Mouse (Mus musculus) cerebellum, adult 2 months (tissue): ENCODE results near the gene Patl2. TPM values are rescaled to one million over a fixed set of nuclear protein-coding genes. Genes with fewer than 3 reads are reported as not detected.

Source experiments
- DNase-seq, 2 experiments: peaks; one replicate each; pipeline ENCODE4 v3.0.0; 2021
- H3K27ac ChIP-seq: fragments of 200-500 bp; 2 replicates; pipeline ENCODE4 v1.5.1; 2012; ENCODE audit warnings: low read length, control low read depth, inconsistent platforms; ENCODE audit not compliant: insufficient read depth
- H3K27me3 ChIP-seq: fragments of 200-500 bp; 2 replicates; pipeline ENCODE4 v1.6.1; 2012; ENCODE audit warnings: inconsistent platforms, mild to moderate bottlenecking, low read length, moderate library complexity; ENCODE audit not compliant: control insufficient read depth, insufficient read depth
- H3K4me1 ChIP-seq: fragments of 200-500 bp; 2 replicates; pipeline ENCODE4 v1.6.1; 2011; ENCODE audit warnings: low read length; ENCODE audit not compliant: control insufficient read depth, insufficient read depth
- H3K4me3 ChIP-seq: fragments of 200-500 bp; replicated peaks from 2 replicates; pipeline ENCODE3; 2011; ENCODE audit warnings: mild to moderate bottlenecking, low read depth, low read length, control low read depth; ENCODE audit not compliant: insufficient read depth
- CTCF ChIP-seq: fragments of 200-500 bp; IDR thresholded peaks from 2 replicates; pipeline ENCODE4 v1.5.1; 2011; ENCODE audit warnings: low read depth, mild to moderate bottlenecking, control low read depth, low read length, moderate library complexity, borderline replicate concordance; ENCODE audit not compliant: insufficient read depth
- POLR2A ChIP-seq: fragments of 200-500 bp; IDR thresholded peaks from 2 replicates; pipeline ENCODE4 v1.6.1; 2011; ENCODE audit warnings: low read length, control low read depth, borderline replicate concordance; ENCODE audit not compliant: insufficient read depth
- WGBS: fragments of 180-500 bp; shearing (Covaris S2); methylation state at CpG from one replicate; pipeline ENCODE4 v1.1.7; 2018; 5-methylcytosine and 5-hydroxymethylcytosine counted together
- polyA plus RNA-seq: library from polyadenylated mRNA; depleted of rRNA; stranded (reverse); fragments of >200 nt; gene quantifications from 2 replicates; pipeline ENCODE4 v1.2.3, GENCODE M21; 2012

The Patl2 gene
- polyA plus RNA-seq, 1 experiment: 0.21 TPM

DNA sequence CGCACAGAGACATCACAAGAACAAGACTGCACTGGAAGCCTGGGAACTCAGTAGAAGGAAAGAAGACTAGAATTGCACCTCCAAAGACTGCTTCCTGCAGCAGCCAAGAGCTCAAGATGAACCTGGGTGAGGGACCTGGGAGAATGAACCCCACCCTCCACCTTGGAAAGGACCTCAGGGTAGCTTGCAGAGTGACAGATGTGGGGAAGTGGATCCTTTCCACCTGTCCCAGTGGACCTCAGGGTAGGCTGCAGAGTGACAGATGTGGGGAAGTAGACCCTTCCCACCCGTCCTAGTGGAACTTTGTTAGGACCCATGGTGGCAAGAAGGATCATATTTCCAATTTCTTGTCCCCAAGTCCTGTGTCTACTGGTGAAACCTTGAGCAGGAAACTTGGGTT lies 30.7 kb downstream of the Patl2 start:
- H3K4me1 ChIP-seq: no peaks in the 10 kb centered on the region
- TF ChIP-seq CTCF (no peak), POLR2A (no peak)
- no peaks in the 10 kb centered on the region for H3K27me3 ChIP-seq
- 86% methylated on average over 2 of the region's 2 CpGs for WGBS
- H3K4me3 ChIP-seq: no peak overlapping the region
- no peak for DNase-seq
- H3K27ac ChIP-seq: no peak overlapping the region

DNA sequence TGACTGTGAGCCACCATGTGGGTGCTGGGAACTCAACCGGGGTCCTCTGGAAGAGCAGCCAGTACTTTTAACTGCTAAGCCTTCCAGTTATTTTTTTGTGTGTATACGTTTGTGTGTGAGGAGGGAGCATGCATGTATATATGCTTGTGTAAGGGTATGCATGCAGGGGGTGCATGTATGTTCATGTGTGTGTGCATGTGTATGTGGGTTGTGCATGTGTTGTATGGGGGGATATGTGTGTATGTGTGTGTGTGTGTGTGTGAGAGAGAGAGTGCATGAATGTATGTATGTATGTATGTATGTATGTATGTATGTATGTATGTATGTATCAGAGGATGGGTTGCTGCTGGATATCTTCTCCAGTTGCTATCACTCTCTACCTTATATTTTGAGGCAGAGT lies 31.5 kb downstream of the Patl2 start:
- WGBS: 95% methylated on average over 2 of the region's 2 CpGs
- H3K27me3 ChIP-seq: no peaks in the 10 kb centered on the region
- no peak overlapping the region for H3K27ac ChIP-seq
- no peak overlapping the region for H3K4me3 ChIP-seq
- TF ChIP-seq POLR2A (no peak), CTCF (no peak)
- no peaks in the 10 kb centered on the region for H3K4me1 ChIP-seq
- DNase-seq: no peak

DNA sequence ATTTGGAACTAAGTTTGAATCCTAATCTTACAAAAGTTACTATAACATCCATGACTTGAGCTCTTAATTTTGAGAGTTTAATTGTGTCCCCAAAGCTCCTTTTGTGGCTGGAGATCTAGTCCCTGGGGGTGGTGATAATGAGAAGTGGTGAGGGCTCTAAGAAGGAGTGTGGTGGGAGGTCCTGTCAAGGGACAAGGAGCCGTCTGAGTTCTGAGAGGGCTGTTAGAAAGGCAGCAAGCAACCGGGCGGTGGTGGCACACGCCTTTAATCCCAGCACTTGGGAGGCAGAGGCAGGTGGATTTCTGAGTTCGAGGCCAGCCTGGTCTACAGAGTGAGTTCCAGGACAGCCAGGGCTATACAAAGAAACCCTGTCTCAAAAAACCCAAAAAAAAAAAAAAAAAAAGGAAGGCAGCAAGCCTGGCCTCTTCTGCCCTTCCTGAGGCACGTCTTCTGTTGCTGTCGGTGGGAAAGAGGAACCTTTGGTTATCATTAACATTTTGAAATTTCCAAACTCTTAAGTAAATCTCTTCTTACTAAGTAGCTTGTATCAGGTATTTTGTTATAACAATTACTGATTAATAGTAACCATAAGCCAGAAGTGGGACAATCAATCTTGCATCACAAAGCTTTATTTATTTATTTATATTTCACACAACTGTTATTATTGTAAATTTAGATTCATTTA lies 32.2 kb downstream of the Patl2 start:
- DNase-seq: no peak
- 88% methylated on average over 7 of the region's 7 CpGs for WGBS
- TF ChIP-seq POLR2A (no peak), CTCF (no peak)

DNA sequence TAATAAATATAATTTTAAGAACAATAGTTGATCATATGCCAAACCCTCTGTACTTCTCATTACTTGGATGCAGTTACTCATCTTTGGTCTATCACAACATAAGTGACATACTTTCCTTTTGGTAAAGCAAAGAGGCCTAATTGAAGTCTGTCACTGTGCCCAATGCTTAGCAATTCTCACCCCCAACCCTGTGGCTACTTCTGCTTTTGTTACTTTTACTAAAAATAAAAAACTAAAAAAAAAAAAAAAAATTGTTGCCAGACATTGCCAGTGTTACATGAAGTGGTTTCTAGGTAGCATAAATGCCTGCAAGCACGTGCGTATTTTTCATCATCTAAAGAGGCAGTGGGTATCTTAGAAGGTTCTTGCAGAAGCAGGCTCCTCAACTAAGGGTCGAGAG lies 33.1 kb downstream of the Patl2 start:
- no peak for DNase-seq
- no peaks in the 10 kb centered on the region for H3K4me1 ChIP-seq
- no peaks in the 10 kb centered on the region for H3K27me3 ChIP-seq
- 86% methylated on average over 3 of the region's 3 CpGs for WGBS
- H3K4me3 ChIP-seq: no peak overlapping the region
- H3K27ac ChIP-seq: no peak overlapping the region
- TF ChIP-seq POLR2A: no peak
- TF ChIP-seq CTCF: no peak

More for the DNA sequence above, 32.2 kb downstream of the Patl2 start:
- no peak overlapping the region for H3K27ac ChIP-seq
- no peak overlapping the region for H3K4me3 ChIP-seq
- no peaks in the 10 kb centered on the region for H3K4me1 ChIP-seq
- H3K27me3 ChIP-seq: no peaks in the 10 kb centered on the region

DNA sequence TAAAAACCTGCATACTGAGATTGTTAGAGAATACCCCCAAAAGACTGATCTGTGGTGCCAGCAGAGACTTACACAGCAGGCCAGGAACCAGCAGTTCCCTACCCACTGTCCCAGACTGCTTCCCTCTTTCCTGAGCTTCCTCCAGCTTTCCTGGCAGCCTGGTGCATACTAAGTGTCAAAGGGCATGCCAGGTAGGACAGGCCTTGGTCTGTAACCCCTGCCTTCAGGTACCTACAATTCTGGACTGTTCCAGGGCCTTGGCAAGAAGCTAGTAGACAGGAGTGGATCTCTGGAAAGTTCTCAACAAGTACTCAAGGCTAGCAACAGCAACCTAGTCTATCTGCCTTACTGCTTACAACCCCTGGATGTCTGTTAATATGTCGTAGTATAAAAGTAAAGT lies 34.8 kb downstream of the Patl2 start:
- TF ChIP-seq POLR2A: no peak
- no peak for TF ChIP-seq CTCF
- Histone ChIP-seq H3K4me1 (no peaks in the 10 kb centered on the region), H3K27me3 (no peaks in the 10 kb centered on the region), H3K4me3 (no peak overlapping the region), H3K27ac (no peak overlapping the region)
- 91% methylated on average over 1 of the region's 1 CpGs for WGBS
- DNase-seq: no peak

DNA sequence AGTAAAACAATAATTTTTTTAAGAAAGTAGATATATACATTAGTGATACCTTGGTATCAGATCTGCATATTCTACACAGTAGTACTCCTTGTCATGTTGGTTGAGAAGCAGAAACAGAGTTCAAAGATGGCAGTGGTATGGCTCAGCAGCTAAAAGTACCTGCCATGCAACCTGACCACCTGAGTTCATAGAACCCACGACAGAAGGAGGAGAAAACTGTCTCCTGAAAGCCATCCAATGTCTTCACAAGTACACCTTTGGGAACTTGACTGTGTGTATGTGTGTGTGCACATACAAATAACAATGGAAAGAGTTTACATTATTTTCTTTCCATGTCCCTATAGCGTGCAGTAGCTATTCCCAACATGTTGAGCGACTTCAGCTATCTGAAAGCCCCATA lies 36.3 kb downstream of the Patl2 start:
- no peak for DNase-seq
- 92% methylated on average over 3 of the region's 3 CpGs for WGBS
- H3K4me3 ChIP-seq: no peak overlapping the region

DNA sequence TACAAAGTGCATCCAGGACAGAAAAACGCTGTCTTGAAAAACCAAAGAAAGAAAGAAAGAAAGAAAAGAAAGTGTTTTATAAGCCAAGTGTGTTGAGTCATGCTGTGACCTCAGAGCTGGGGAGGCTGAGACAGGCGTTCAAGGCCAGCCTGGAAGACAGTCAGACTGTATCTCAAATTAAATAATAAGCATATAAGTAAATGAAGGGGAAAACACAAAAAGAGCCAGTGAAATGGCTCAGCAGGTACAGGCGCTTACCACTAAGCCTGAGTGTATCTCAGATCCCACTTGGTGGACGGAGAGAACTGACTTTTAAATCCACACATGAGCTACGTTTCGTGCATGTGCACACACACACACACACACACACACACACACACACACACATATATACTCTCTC lies 36.7 kb downstream of the Patl2 start:
- H3K27me3 ChIP-seq: no peaks in the 10 kb centered on the region
- no peak for TF ChIP-seq POLR2A
- TF ChIP-seq CTCF: no peak
- no peaks in the 10 kb centered on the region for H3K4me1 ChIP-seq
- no peak overlapping the region for H3K4me3 ChIP-seq
- WGBS: 93% methylated on average over 6 of the region's 6 CpGs
- no peak overlapping the region for H3K27ac ChIP-seq
- DNase-seq: no peak

More for the DNA sequence above, 36.3 kb downstream of the Patl2 start:
- Histone ChIP-seq H3K27me3 (no peaks in the 10 kb centered on the region), H3K27ac (no peak overlapping the region), H3K4me1 (no peaks in the 10 kb centered on the region)
- no peak for TF ChIP-seq CTCF
- no peak for TF ChIP-seq POLR2A

DNA sequence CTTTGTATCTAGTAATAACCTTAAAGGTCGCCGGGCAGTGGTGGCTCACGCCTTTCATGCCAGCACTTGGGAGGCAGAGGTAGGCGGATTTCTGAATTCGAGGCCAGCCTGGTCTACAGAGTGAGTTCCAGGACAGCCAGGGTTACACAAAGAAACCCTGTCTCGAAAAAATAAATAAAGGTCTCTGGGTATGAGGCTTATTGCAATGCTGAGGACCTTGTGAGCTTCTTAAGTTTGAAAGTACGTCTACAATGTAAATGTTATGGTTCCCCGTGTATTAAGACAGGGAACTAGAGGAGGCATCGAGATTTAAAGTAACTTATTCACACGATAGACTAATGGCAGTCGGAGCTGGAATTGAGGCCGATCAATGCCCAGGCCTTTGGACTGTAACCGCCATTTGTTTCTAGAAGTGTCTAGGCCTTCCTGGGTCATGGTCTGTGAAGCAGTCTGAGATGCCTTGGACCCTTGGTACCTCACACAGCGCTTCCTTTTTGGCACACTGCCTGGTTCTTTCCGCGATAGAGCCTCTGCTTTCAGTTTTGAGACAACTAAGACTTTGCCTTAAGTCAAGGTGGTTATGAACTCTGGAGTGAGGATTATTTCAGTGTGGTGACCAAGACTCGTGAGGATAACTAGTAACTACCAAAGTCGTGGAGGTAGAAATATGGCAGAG lies 37.6 kb downstream of the Patl2 start:
- peak overlapping the region; percentile 71 for H3K4me3 ChIP-seq
- H3K27ac ChIP-seq: no peak overlapping the region
- TF ChIP-seq CTCF: no peak
- TF ChIP-seq POLR2A: no peak
- peak; percentile 10 to 17 for DNase-seq
- H3K27me3 ChIP-seq: no peaks in the 10 kb centered on the region
- 42% methylated on average over 18 of the region's 18 CpGs for WGBS
- H3K4me1 ChIP-seq: no peaks in the 10 kb centered on the region
